Mouse (Mus musculus): ENCODE results near the gene Lgals3bp. TPM values are rescaled to one million over a fixed set of nuclear protein-coding genes. Genes with fewer than 3 reads are reported as not detected.
A peak's percentile ranks its signal among the peaks of the same experiment; 100 is the strongest.
"Not testable (repeated sequence)": the region's sequence is repeated elsewhere in the genome, so short reads cannot be mapped to it uniquely, and the experiment has no call there.

Lgals3bp gene
- total RNA-seq, 2 experiments from 2014 or later, result 17.1 to 20.0 TPM

- intact Hi-C loops (cut with DNase I), result no loop called here
- no peak for TF ChIP-seq CTCF (IDR thresholded peaks at IDR 0.05)
- Histone ChIP-seq H3K27ac (no peak overlapping the region), H3K4me3 (no peak overlapping the region)
- no peak for DNase-seq (ENCODE audit: extremely low spot score in 1 of 2, low spot score in 2 of 2)
These were observed 7.9 kb downstream of the Lgals3bp start for GRCm38 (mm10) chr11:118393991-118394390.

- H3K4me3 ChIP-seq; intact Hi-C loops (cut with DNase I); H3K27ac ChIP-seq; DNase-seq (ENCODE audit: extremely low spot score in 1 of 2, low spot score in 2 of 2): not testable (repeated sequence)
These were observed 14.1 kb downstream of the Lgals3bp start for GRCm38 (mm10) chr11:118387816-118388215.

GRCm38 (mm10) chr11:118379251-118380009 is 22.5 kb downstream of the Lgals3bp start:
- Histone ChIP-seq H3K27ac (no peak overlapping the region), H3K4me3 (no peak overlapping the region)
- DNase-seq (ENCODE audit: extremely low spot score in 1 of 2, low spot score in 2 of 2), result peak; percentile 78 to 89
- TF ChIP-seq CTCF (IDR thresholded peaks at IDR 0.05), result peak; percentile 91
- intact Hi-C loops (cut with DNase I), result loop anchor here (1.0 to 10.0 kb wide), 2 partner anchors 62 to 295 kb away; no protein-coding TSS in a partner anchor

GRCm38 (mm10) chr11:118378656-118379055 is 23.2 kb downstream of the Lgals3bp start:
- no peak for TF ChIP-seq CTCF (IDR thresholded peaks at IDR 0.05)
- no peak overlapping the region for H3K27ac ChIP-seq
- no peak overlapping the region for H3K4me3 ChIP-seq
- no peak for DNase-seq (ENCODE audit: extremely low spot score in 1 of 2, low spot score in 2 of 2)
- intact Hi-C loops (cut with DNase I), result loop anchor here (1.0 to 10.0 kb wide), 2 partner anchors 61 to 294 kb away; no protein-coding TSS in a partner anchor

DNA sequence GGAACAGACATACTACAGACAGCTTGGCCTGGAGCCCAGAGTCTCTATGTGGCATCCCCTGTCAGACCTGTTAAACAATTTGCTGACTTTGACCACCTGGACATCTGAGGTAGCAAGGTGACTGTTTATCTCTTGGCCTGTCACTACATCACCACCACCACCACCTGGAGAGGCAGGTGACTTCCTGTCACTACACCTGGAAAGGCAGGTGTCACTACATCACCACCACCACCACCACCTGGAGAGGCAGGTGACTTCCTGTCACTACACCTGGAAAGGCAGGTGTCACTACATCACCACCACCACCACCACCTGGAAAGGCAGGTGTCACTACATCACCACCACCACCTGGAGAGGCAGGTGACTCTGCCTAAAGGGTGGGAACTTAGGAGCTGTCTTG is 25.6 kb downstream of the Lgals3bp start:
- not testable (repeated sequence) for H3K4me3 ChIP-seq; DNase-seq (ENCODE audit: extremely low spot score in 1 of 2, low spot score in 2 of 2); H3K27ac ChIP-seq
- intact Hi-C loops (cut with DNase I), result loop anchor here (10.0 kb wide), 1 partner anchor 292 kb away; no protein-coding TSS in a partner anchor

GRCm38 (mm10) chr11:118375881-118376280 is 26.0 kb downstream of the Lgals3bp start:
- no peak for DNase-seq (ENCODE audit: extremely low spot score in 1 of 2, low spot score in 2 of 2)
- intact Hi-C loops (cut with DNase I), result loop anchor here (10.0 kb wide), 1 partner anchor 291 kb away; no protein-coding TSS in a partner anchor
- Histone ChIP-seq H3K27ac (no peak overlapping the region), H3K4me3 (no peak overlapping the region)
- TF ChIP-seq CTCF (IDR thresholded peaks at IDR 0.05), result no peak

- no peak overlapping the region for H3K4me3 ChIP-seq
- H3K27ac ChIP-seq, result no peak overlapping the region
- intact Hi-C loops (cut with DNase I), result loop anchor here (10.0 kb wide), 1 partner anchor 291 kb away; no protein-coding TSS in a partner anchor
- no peak for TF ChIP-seq CTCF (IDR thresholded peaks at IDR 0.05)
- no peak for DNase-seq (ENCODE audit: extremely low spot score in 1 of 2, low spot score in 2 of 2)
These were observed 26.4 kb downstream of the Lgals3bp start for GRCm38 (mm10) chr11:118375461-118375860.

DNA sequence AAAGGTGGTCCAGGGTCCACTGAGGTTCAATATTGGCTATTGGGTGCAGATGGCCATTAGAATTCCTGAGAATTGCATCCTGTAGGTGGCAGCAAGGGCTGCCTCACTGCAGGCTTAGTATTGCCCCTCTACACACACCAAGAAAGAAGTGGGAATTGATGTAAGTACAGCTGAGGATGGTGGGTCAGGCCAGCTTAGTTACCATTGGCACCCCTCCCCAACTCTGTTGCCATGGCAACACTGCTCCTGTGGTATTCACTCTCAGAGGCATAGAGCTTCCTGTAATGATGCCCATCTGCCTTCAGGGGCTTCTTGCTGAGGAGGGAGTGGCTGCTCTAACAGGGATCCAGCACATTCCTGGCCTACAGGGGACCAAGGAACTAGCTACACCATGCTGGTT is 26.9 kb downstream of the Lgals3bp start:
- intact Hi-C loops (cut with DNase I), result loop anchor here (10.0 kb wide), 1 partner anchor 290 kb away; no protein-coding TSS in a partner anchor
- no peak for DNase-seq (ENCODE audit: extremely low spot score in 1 of 2, low spot score in 2 of 2)
- TF ChIP-seq CTCF (IDR thresholded peaks at IDR 0.05), result peak; percentile 11; the same call in 1 of the 2 replicates
- H3K27ac ChIP-seq, result no peak overlapping the region
- no peak overlapping the region for H3K4me3 ChIP-seq

DNA sequence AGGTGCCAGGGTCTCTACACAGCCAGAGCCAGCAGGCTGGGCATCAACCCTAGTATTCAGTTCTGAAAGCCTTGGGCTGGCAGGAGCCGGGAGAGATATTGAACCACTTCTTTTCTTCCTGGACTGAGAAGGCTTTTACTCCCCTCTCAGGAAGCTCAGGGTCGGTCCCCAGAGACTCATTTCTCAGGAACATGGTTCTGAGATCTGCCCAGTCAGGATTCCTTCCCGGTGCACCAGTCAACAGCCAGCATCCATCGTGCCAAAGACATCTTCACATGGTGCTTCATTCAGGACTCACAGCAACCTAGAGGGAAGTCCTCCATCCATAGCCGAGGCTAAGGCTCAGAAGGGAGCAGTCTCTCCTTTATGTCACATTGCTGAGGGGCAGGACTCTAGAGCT is 27.4 kb downstream of the Lgals3bp start:
- intact Hi-C loops (cut with DNase I), result loop anchor here (10.0 kb wide), 1 partner anchor 290 kb away; no protein-coding TSS in a partner anchor
- H3K4me3 ChIP-seq, result no peak overlapping the region
- no peak for DNase-seq (ENCODE audit: extremely low spot score in 1 of 2, low spot score in 2 of 2)
- TF ChIP-seq CTCF (IDR thresholded peaks at IDR 0.05), result no peak
- no peak overlapping the region for H3K27ac ChIP-seq

GRCm38 (mm10) chr11:118372641-118373040 is 29.3 kb downstream of the Lgals3bp start:
- TF ChIP-seq CTCF (IDR thresholded peaks at IDR 0.05), result no peak
- intact Hi-C loops (cut with DNase I), result loop anchor here (10.0 kb wide), 1 partner anchor 288 kb away; no protein-coding TSS in a partner anchor
- Histone ChIP-seq H3K27ac (no peak overlapping the region), H3K4me3 (no peak overlapping the region)
- no peak for DNase-seq (ENCODE audit: extremely low spot score in 1 of 2, low spot score in 2 of 2)

- no peak for DNase-seq (ENCODE audit: extremely low spot score in 1 of 2, low spot score in 2 of 2)
- intact Hi-C loops (cut with DNase I), result loop anchor here (10.0 kb wide), 1 partner anchor 287 kb away; no protein-coding TSS in a partner anchor
- no peak overlapping the region for H3K27ac ChIP-seq
- H3K4me3 ChIP-seq, result no peak overlapping the region
- TF ChIP-seq CTCF (IDR thresholded peaks at IDR 0.05), result no peak
These were observed 30.0 kb downstream of the Lgals3bp start for GRCm38 (mm10) chr11:118371876-118372275.

DNA sequence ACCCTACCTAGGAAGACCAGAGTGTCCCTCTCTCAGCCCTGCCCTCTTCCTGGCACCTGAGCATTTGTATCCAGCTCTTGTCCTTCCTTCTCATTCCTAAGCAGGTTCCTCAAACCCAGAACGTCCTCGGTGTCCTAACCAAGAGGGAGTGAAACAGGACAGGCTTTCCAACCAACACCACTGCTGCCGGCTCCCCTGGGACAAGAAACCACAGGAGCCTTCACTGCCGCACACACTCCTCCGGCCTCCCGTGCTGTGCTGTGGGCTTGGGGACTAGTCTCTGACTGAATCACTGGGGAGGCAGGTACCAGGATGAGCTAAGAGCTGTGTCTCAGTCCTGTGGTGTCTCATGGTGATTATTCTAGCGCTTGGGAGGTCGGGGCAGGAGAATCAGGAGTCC is 32.2 kb downstream of the Lgals3bp start:
- Histone ChIP-seq H3K4me3 (no peak overlapping the region), H3K27ac (no peak overlapping the region)
- TF ChIP-seq CTCF (IDR thresholded peaks at IDR 0.05), result no peak
- intact Hi-C loops (cut with DNase I), result loop anchor here (10.0 kb wide), 1 partner anchor 285 kb away; no protein-coding TSS in a partner anchor
- no peak for DNase-seq (ENCODE audit: extremely low spot score in 1 of 2, low spot score in 2 of 2)

Data from left cerebral cortex, adult 2 months (tissue).